Mouse (Mus musculus): ENCODE results near the gene Clip3. TPM values are rescaled to one million over a fixed set of nuclear protein-coding genes. Genes with fewer than 3 reads are reported as not detected.
A peak's percentile ranks its signal among the peaks of the same experiment; 100 is the strongest.

Gene Clip3
- polyA plus RNA-seq, 1 experiment from 2014 or later: 9.6 TPM

GRCm38 (mm10) chr7:30289714-30290399, 1.7 kb upstream of the Clip3 start:
- no peak overlapping the region for H3K9ac ChIP-seq (ENCODE audit: low read length)
- no peaks in the 10 kb centered on the region for H3K9me3 ChIP-seq (ENCODE audit: control insufficient read depth, low read length)
- no peak for DNase-seq (ENCODE audit: low spot score)
- H3K27me3 ChIP-seq (ENCODE audit: control insufficient read depth, insufficient read depth, low read length): no peaks in the 10 kb centered on the region
- TF ChIP-seq EP300 (optimal IDR thresholded peaks at IDR 0.05): no peak
- peak; percentile 16; the same call in 1 of the 2 replicates for TF ChIP-seq CTCF (IDR thresholded peaks at IDR 0.05; ENCODE audit: low read depth)
- H3K4me1 ChIP-seq (replicated peaks; ENCODE audit: control insufficient read depth, insufficient read depth): no peaks in the 10 kb centered on the region
- ATAC-seq (ENCODE audit: low FRiP score, low TSS enrichment): 0 out of 2 replicates have a peak, but pooled peaks have one; percentile 19
- H3K4me3 ChIP-seq (ENCODE audit: low read depth, low read length): no peak overlapping the region
- no peaks in the 10 kb centered on the region for H3K36me3 ChIP-seq (ENCODE audit: control insufficient read depth, insufficient read depth, low read length)
- no peak overlapping the region for H3K4me2 ChIP-seq (replicated peaks; ENCODE audit: low read depth)
- 58% methylated on average over 10 of the region's 10 CpGs for WGBS
- no peak overlapping the region for H3K27ac ChIP-seq (replicated peaks)

- no peak overlapping the region for H3K4me2 ChIP-seq (replicated peaks; ENCODE audit: low read depth)
- 73% methylated on average over 13 of the region's 13 CpGs for WGBS
- H3K36me3 ChIP-seq (ENCODE audit: control insufficient read depth, insufficient read depth, low read length): 0 out of 2 replicates have a peak, but pooled peaks cover 2% of the 10 kb centered on the region
- H3K27ac ChIP-seq (replicated peaks): no peak overlapping the region
- H3K9ac ChIP-seq (ENCODE audit: low read length): no peak overlapping the region
- no peaks in the 10 kb centered on the region for H3K4me1 ChIP-seq (replicated peaks; ENCODE audit: control insufficient read depth, insufficient read depth)
- H3K9me3 ChIP-seq (ENCODE audit: control insufficient read depth, low read length): no peaks in the 10 kb centered on the region
- no peak for DNase-seq (ENCODE audit: low spot score)
- no peaks in the 10 kb centered on the region for H3K27me3 ChIP-seq (ENCODE audit: control insufficient read depth, insufficient read depth, low read length)
- no peak overlapping the region for H3K4me3 ChIP-seq (ENCODE audit: low read depth, low read length)
- ATAC-seq (ENCODE audit: low FRiP score, low TSS enrichment): no peak
- TF ChIP-seq EP300 (optimal IDR thresholded peaks at IDR 0.05): no peak
- TF ChIP-seq CTCF (IDR thresholded peaks at IDR 0.05; ENCODE audit: low read depth): no peak
Observed at GRCm38 (mm10) chr7:30293795-30294194, 2.3 kb downstream of the Clip3 start.

- 81% methylated on average over 5 of the region's 5 CpGs for WGBS
- ATAC-seq (ENCODE audit: low FRiP score, low TSS enrichment) (no peak), DNase-seq (ENCODE audit: low spot score) (no peak)
- Histone ChIP-seq H3K27ac (replicated peaks) (no peak overlapping the region), H3K9me3 (ENCODE audit: control insufficient read depth, low read length) (no peaks in the 10 kb centered on the region), H3K27me3 (ENCODE audit: control insufficient read depth, insufficient read depth, low read length) (no peaks in the 10 kb centered on the region), H3K36me3 (ENCODE audit: control insufficient read depth, insufficient read depth, low read length) (0 out of 2 replicates have a peak, but pooled peaks cover 2% of the 10 kb centered on the region), H3K4me2 (replicated peaks; ENCODE audit: low read depth) (no peak overlapping the region), H3K9ac (ENCODE audit: low read length) (no peak overlapping the region), H3K4me1 (replicated peaks; ENCODE audit: control insufficient read depth, insufficient read depth) (no peaks in the 10 kb centered on the region), H3K4me3 (ENCODE audit: low read depth, low read length) (no peak overlapping the region)
- TF ChIP-seq CTCF (IDR thresholded peaks at IDR 0.05; ENCODE audit: low read depth) (no peak), EP300 (optimal IDR thresholded peaks at IDR 0.05) (no peak)
Observed at GRCm38 (mm10) chr7:30294296-30294695, 2.8 kb downstream of the Clip3 start.

GRCm38 (mm10) chr7:30295103-30295502, 3.6 kb downstream of the Clip3 start:
- Histone ChIP-seq H3K9me3 (ENCODE audit: control insufficient read depth, low read length) (no peaks in the 10 kb centered on the region), H3K9ac (ENCODE audit: low read length) (no peak overlapping the region), H3K4me1 (replicated peaks; ENCODE audit: control insufficient read depth, insufficient read depth) (no peaks in the 10 kb centered on the region), H3K27me3 (ENCODE audit: control insufficient read depth, insufficient read depth, low read length) (no peaks in the 10 kb centered on the region), H3K4me2 (replicated peaks; ENCODE audit: low read depth) (no peak overlapping the region), H3K27ac (replicated peaks) (no peak overlapping the region), H3K4me3 (ENCODE audit: low read depth, low read length) (no peak overlapping the region), H3K36me3 (ENCODE audit: control insufficient read depth, insufficient read depth, low read length) (0 out of 2 replicates have a peak, but pooled peaks cover 2% of the 10 kb centered on the region)
- TF ChIP-seq EP300 (optimal IDR thresholded peaks at IDR 0.05) (no peak), CTCF (IDR thresholded peaks at IDR 0.05; ENCODE audit: low read depth) (no peak)
- ATAC-seq (ENCODE audit: low FRiP score, low TSS enrichment) (peak; percentile 38; the same call in 1 of the 2 replicates), DNase-seq (ENCODE audit: low spot score) (no peak)
- WGBS: 47% methylated on average over 10 of the region's 10 CpGs

- Histone ChIP-seq H3K4me3 (ENCODE audit: low read depth, low read length) (no peak overlapping the region), H3K9me3 (ENCODE audit: control insufficient read depth, low read length) (no peaks in the 10 kb centered on the region), H3K4me2 (replicated peaks; ENCODE audit: low read depth) (no peak overlapping the region), H3K27ac (replicated peaks) (no peak overlapping the region), H3K9ac (ENCODE audit: low read length) (no peak overlapping the region), H3K36me3 (ENCODE audit: control insufficient read depth, insufficient read depth, low read length) (0 out of 2 replicates have a peak, but pooled peaks cover 2% of the 10 kb centered on the region), H3K27me3 (ENCODE audit: control insufficient read depth, insufficient read depth, low read length) (no peaks in the 10 kb centered on the region), H3K4me1 (replicated peaks; ENCODE audit: control insufficient read depth, insufficient read depth) (no peaks in the 10 kb centered on the region)
- WGBS: 94% methylated on average over 15 of the region's 15 CpGs
- ATAC-seq (ENCODE audit: low FRiP score, low TSS enrichment) (no peak), DNase-seq (ENCODE audit: low spot score) (no peak)
- TF ChIP-seq CTCF (IDR thresholded peaks at IDR 0.05; ENCODE audit: low read depth) (no peak), EP300 (optimal IDR thresholded peaks at IDR 0.05) (no peak)
Observed at GRCm38 (mm10) chr7:30296816-30297215, 5.3 kb downstream of the Clip3 start.

- no peak overlapping the region for H3K9ac ChIP-seq (ENCODE audit: low read length)
- no peaks in the 10 kb centered on the region for H3K4me1 ChIP-seq (replicated peaks; ENCODE audit: control insufficient read depth, insufficient read depth)
- H3K27me3 ChIP-seq (ENCODE audit: control insufficient read depth, insufficient read depth, low read length): no peaks in the 10 kb centered on the region
- no peak overlapping the region for H3K27ac ChIP-seq (replicated peaks)
- TF ChIP-seq CTCF (IDR thresholded peaks at IDR 0.05; ENCODE audit: low read depth): no peak
- no peak for TF ChIP-seq EP300 (optimal IDR thresholded peaks at IDR 0.05)
- H3K9me3 ChIP-seq (ENCODE audit: control insufficient read depth, low read length): no peaks in the 10 kb centered on the region
- WGBS: 78% methylated on average over 16 of the region's 16 CpGs
- 0 out of 2 replicates have a peak, but pooled peaks cover 2% of the 10 kb centered on the region for H3K36me3 ChIP-seq (ENCODE audit: control insufficient read depth, insufficient read depth, low read length)
- ATAC-seq (ENCODE audit: low FRiP score, low TSS enrichment): no peak
- H3K4me2 ChIP-seq (replicated peaks; ENCODE audit: low read depth): no peak overlapping the region
- DNase-seq (ENCODE audit: low spot score): no peak
- H3K4me3 ChIP-seq (ENCODE audit: low read depth, low read length): no peak overlapping the region
Observed at GRCm38 (mm10) chr7:30297266-30297665, 5.7 kb downstream of the Clip3 start.
